Mouse (Mus musculus): ENCODE measurements around the gene Ikzf2. TPM values are rescaled to one million over a fixed set of nuclear protein-coding genes. Genes with fewer than 3 reads are reported as not detected.

Ikzf2 gene
- polyA plus RNA-seq, 1 experiment from 2014 or later = 2.4 TPM

DNA sequence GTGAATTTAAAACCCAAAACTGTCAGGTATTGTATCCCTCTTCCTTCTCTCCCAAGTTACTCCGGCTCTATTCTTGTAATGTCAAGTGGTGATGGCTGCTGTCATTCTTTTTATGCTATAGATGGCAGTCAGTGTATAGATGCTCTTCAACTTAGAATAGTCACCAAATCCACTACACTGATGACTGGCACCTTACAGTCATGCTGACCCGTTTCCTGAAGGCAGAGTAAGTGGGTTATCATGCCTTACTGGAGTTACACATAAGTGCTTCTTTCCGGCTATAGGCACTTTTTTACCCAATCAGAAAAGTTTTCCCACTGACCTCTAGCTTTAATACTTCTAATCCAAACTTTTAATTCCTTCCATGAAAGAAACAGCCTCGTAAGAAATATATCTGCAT lies 6.5 kb downstream of the Ikzf2 start:
- 90% methylated on average over 4 of the region's 4 CpGs for WGBS
- H3K4me2 ChIP-seq (ENCODE audit: low read depth, low read length) = no peak overlapping the region
- H3K27me3 ChIP-seq (replicated peaks; ENCODE audit: control insufficient read depth, insufficient read depth, low read length) = no peaks in the 10 kb centered on the region
- H3K9me3 ChIP-seq (ENCODE audit: control insufficient read depth, low read length) = no peaks in the 10 kb centered on the region
- no peak overlapping the region for H3K27ac ChIP-seq (ENCODE audit: low read length)
- peaks cover 4% of the 10 kb centered on the region for H3K4me1 ChIP-seq (ENCODE audit: control insufficient read depth, insufficient read depth, low read length)
- ATAC-seq = no peak
- H3K9ac ChIP-seq (ENCODE audit: low read depth, low read length) = no peak overlapping the region
- H3K36me3 ChIP-seq (ENCODE audit: control insufficient read depth, insufficient read depth, low read length) = no peaks in the 10 kb centered on the region
- H3K4me3 ChIP-seq (ENCODE audit: low read length) = no peak overlapping the region

GRCm38 (mm10) chr1:69669897-69670404 lies 17.1 kb downstream of the Ikzf2 start:
- Histone ChIP-seq H3K4me2 (ENCODE audit: low read depth, low read length) (no peak overlapping the region), H3K4me1 (ENCODE audit: control insufficient read depth, insufficient read depth, low read length) (no peaks in the 10 kb centered on the region), H3K4me3 (ENCODE audit: low read length) (no peak overlapping the region), H3K9ac (ENCODE audit: low read depth, low read length) (no peak overlapping the region), H3K36me3 (ENCODE audit: control insufficient read depth, insufficient read depth, low read length) (no peaks in the 10 kb centered on the region), H3K27ac (ENCODE audit: low read length) (no peak overlapping the region), H3K27me3 (replicated peaks; ENCODE audit: control insufficient read depth, insufficient read depth, low read length) (no peaks in the 10 kb centered on the region), H3K9me3 (ENCODE audit: control insufficient read depth, low read length) (no peaks in the 10 kb centered on the region)
- ATAC-seq = no peak
- WGBS = 89% methylated on average over 10 of the region's 10 CpGs

- H3K4me2 ChIP-seq (ENCODE audit: low read depth, low read length) = no peak overlapping the region
- H3K9me3 ChIP-seq (ENCODE audit: control insufficient read depth, low read length) = no peaks in the 10 kb centered on the region
- WGBS = 46% methylated on average over 5 of the region's 5 CpGs
- H3K9ac ChIP-seq (ENCODE audit: low read depth, low read length) = no peak overlapping the region
- H3K4me3 ChIP-seq (ENCODE audit: low read length) = no peak overlapping the region
- H3K27ac ChIP-seq (ENCODE audit: low read length) = no peak overlapping the region
- H3K36me3 ChIP-seq (ENCODE audit: control insufficient read depth, insufficient read depth, low read length) = no peaks in the 10 kb centered on the region
- H3K27me3 ChIP-seq (replicated peaks; ENCODE audit: control insufficient read depth, insufficient read depth, low read length) = no peaks in the 10 kb centered on the region
- no peaks in the 10 kb centered on the region for H3K4me1 ChIP-seq (ENCODE audit: control insufficient read depth, insufficient read depth, low read length)
- no peak for ATAC-seq
Observed at GRCm38 (mm10) chr1:69667456-69667855, 19.6 kb downstream of the Ikzf2 start.

- Histone ChIP-seq H3K9me3 (ENCODE audit: control insufficient read depth, low read length) (no peaks in the 10 kb centered on the region), H3K36me3 (ENCODE audit: control insufficient read depth, insufficient read depth, low read length) (no peaks in the 10 kb centered on the region), H3K4me2 (ENCODE audit: low read depth, low read length) (no peak overlapping the region), H3K9ac (ENCODE audit: low read depth, low read length) (no peak overlapping the region), H3K27me3 (replicated peaks; ENCODE audit: control insufficient read depth, insufficient read depth, low read length) (no peaks in the 10 kb centered on the region), H3K27ac (ENCODE audit: low read length) (no peak overlapping the region), H3K4me3 (ENCODE audit: low read length) (no peak overlapping the region), H3K4me1 (ENCODE audit: control insufficient read depth, insufficient read depth, low read length) (no peaks in the 10 kb centered on the region)
- WGBS = 60% methylated on average over 2 of the region's 2 CpGs
- no peak for ATAC-seq
Observed at GRCm38 (mm10) chr1:69659779-69660178, 27.3 kb downstream of the Ikzf2 start.

DNA sequence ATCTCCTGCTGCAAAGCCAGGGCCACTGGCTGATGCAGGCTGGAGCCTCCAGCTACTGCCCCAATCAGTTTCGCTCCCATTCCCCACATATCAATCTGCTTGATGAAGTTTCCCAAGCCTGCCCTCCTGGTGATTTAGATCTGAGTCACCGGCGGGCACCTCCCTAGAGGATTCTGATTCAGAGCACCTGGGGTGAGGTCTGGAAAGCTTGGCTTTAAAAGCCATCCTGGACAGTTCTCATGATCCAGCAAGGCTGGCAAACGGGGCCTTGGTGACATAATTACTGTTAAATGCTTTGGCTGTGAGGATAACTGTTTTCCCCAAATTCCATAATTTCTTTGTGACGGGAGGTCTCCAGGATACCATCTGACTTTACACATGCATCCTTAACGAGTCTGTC lies 29.0 kb downstream of the Ikzf2 start:
- no peak overlapping the region for H3K4me2 ChIP-seq (ENCODE audit: low read depth, low read length)
- no peaks in the 10 kb centered on the region for H3K27me3 ChIP-seq (replicated peaks; ENCODE audit: control insufficient read depth, insufficient read depth, low read length)
- H3K4me1 ChIP-seq (ENCODE audit: control insufficient read depth, insufficient read depth, low read length) = no peaks in the 10 kb centered on the region
- H3K36me3 ChIP-seq (ENCODE audit: control insufficient read depth, insufficient read depth, low read length) = no peaks in the 10 kb centered on the region
- WGBS = 49% methylated on average over 6 of the region's 6 CpGs
- no peak overlapping the region for H3K27ac ChIP-seq (ENCODE audit: low read length)
- H3K4me3 ChIP-seq (ENCODE audit: low read length) = no peak overlapping the region
- H3K9ac ChIP-seq (ENCODE audit: low read depth, low read length) = no peak overlapping the region
- ATAC-seq = no peak
- no peaks in the 10 kb centered on the region for H3K9me3 ChIP-seq (ENCODE audit: control insufficient read depth, low read length)

GRCm38 (mm10) chr1:69657455-69657854 lies 29.6 kb downstream of the Ikzf2 start:
- no peak for ATAC-seq
- WGBS = 63% methylated on average over 3 of the region's 3 CpGs
- H3K27me3 ChIP-seq (replicated peaks; ENCODE audit: control insufficient read depth, insufficient read depth, low read length) = no peaks in the 10 kb centered on the region

GRCm38 (mm10) chr1:69656929-69657328 lies 30.1 kb downstream of the Ikzf2 start:
- H3K9ac ChIP-seq (ENCODE audit: low read depth, low read length) = no peak overlapping the region
- no peaks in the 10 kb centered on the region for H3K4me1 ChIP-seq (ENCODE audit: control insufficient read depth, insufficient read depth, low read length)
- no peak overlapping the region for H3K4me3 ChIP-seq (ENCODE audit: low read length)
- no peak overlapping the region for H3K27ac ChIP-seq (ENCODE audit: low read length)
- H3K9me3 ChIP-seq (ENCODE audit: control insufficient read depth, low read length) = no peaks in the 10 kb centered on the region
- 0 out of 2 replicates have a peak, but pooled peaks have one; percentile 52 for ATAC-seq
- WGBS = 36% methylated on average over 16 of the region's 16 CpGs
- H3K4me2 ChIP-seq (ENCODE audit: low read depth, low read length) = peak overlapping the region; percentile 4; the same call in 1 of the 2 replicates
- H3K27me3 ChIP-seq (replicated peaks; ENCODE audit: control insufficient read depth, insufficient read depth, low read length) = no peaks in the 10 kb centered on the region
- no peaks in the 10 kb centered on the region for H3K36me3 ChIP-seq (ENCODE audit: control insufficient read depth, insufficient read depth, low read length)

More at GRCm38 (mm10) chr1:69657455-69657854, 29.6 kb downstream of the Ikzf2 start:
- Histone ChIP-seq H3K4me3 (ENCODE audit: low read length) (no peak overlapping the region), H3K9ac (ENCODE audit: low read depth, low read length) (no peak overlapping the region), H3K4me2 (ENCODE audit: low read depth, low read length) (no peak overlapping the region), H3K27ac (ENCODE audit: low read length) (no peak overlapping the region), H3K9me3 (ENCODE audit: control insufficient read depth, low read length) (no peaks in the 10 kb centered on the region), H3K4me1 (ENCODE audit: control insufficient read depth, insufficient read depth, low read length) (no peaks in the 10 kb centered on the region), H3K36me3 (ENCODE audit: control insufficient read depth, insufficient read depth, low read length) (no peaks in the 10 kb centered on the region)

- ATAC-seq = peak; percentile 85
- H3K36me3 ChIP-seq (ENCODE audit: control insufficient read depth, insufficient read depth, low read length) = no peaks in the 10 kb centered on the region
- no peaks in the 10 kb centered on the region for H3K9me3 ChIP-seq (ENCODE audit: control insufficient read depth, low read length)
- no peak overlapping the region for H3K27ac ChIP-seq (ENCODE audit: low read length)
- no peaks in the 10 kb centered on the region for H3K27me3 ChIP-seq (replicated peaks; ENCODE audit: control insufficient read depth, insufficient read depth, low read length)
- no peak overlapping the region for H3K4me2 ChIP-seq (ENCODE audit: low read depth, low read length)
- no peak overlapping the region for H3K4me3 ChIP-seq (ENCODE audit: low read length)
- H3K4me1 ChIP-seq (ENCODE audit: control insufficient read depth, insufficient read depth, low read length) = no peaks in the 10 kb centered on the region
- WGBS = 54% methylated on average over 5 of the region's 5 CpGs
- no peak overlapping the region for H3K9ac ChIP-seq (ENCODE audit: low read depth, low read length)
Observed at GRCm38 (mm10) chr1:69656047-69656782, 30.8 kb downstream of the Ikzf2 start.

GRCm38 (mm10) chr1:69655368-69655767 lies 31.7 kb downstream of the Ikzf2 start:
- H3K9ac ChIP-seq (ENCODE audit: low read depth, low read length) = no peak overlapping the region
- no peak overlapping the region for H3K4me2 ChIP-seq (ENCODE audit: low read depth, low read length)
- no peaks in the 10 kb centered on the region for H3K4me1 ChIP-seq (ENCODE audit: control insufficient read depth, insufficient read depth, low read length)
- no peak overlapping the region for H3K27ac ChIP-seq (ENCODE audit: low read length)
- H3K9me3 ChIP-seq (ENCODE audit: control insufficient read depth, low read length) = no peaks in the 10 kb centered on the region
- WGBS = 62% methylated on average over 5 of the region's 5 CpGs
- H3K36me3 ChIP-seq (ENCODE audit: control insufficient read depth, insufficient read depth, low read length) = no peaks in the 10 kb centered on the region
- peak; percentile 34; the same call in 1 of the 2 replicates for ATAC-seq
- H3K4me3 ChIP-seq (ENCODE audit: low read length) = no peak overlapping the region
- H3K27me3 ChIP-seq (replicated peaks; ENCODE audit: control insufficient read depth, insufficient read depth, low read length) = no peaks in the 10 kb centered on the region

Data from intestine, embryonic 16.5 days (tissue).